Mouse (Mus musculus): ENCODE measurements around the gene Emg1. TPM values are rescaled to one million over a fixed set of nuclear protein-coding genes. Genes with fewer than 3 reads are reported as not detected.

Emg1 gene
- polyA plus RNA-seq, 1 experiment from 2014 or later, result 175 TPM

- no peak for DNase-seq (ENCODE audit: low spot score)
- no peak for ATAC-seq (ENCODE audit: low read depth)
- WGBS, result 78% methylated on average over 6 of the region's 7 CpGs
- no peaks in the 10 kb centered on the region for H3K27me3 ChIP-seq (replicated peaks; ENCODE audit: control insufficient read depth, insufficient read depth, low read length)
- H3K4me1 ChIP-seq (ENCODE audit: control insufficient read depth, insufficient read depth, low read length), result no peaks in the 10 kb centered on the region
- no peak overlapping the region for H3K9ac ChIP-seq (ENCODE audit: low read depth, low read length)
- H3K9me3 ChIP-seq (ENCODE audit: control insufficient read depth, low read length), result no peaks in the 10 kb centered on the region
- peaks cover 92% of the 10 kb centered on the region for H3K36me3 ChIP-seq (ENCODE audit: control insufficient read depth, insufficient read depth, low read length)
- no peak overlapping the region for H3K4me3 ChIP-seq (ENCODE audit: low read depth, low read length)
- H3K27ac ChIP-seq (replicated peaks; ENCODE audit: low read depth, low read length), result no peak overlapping the region
- no peak overlapping the region for H3K4me2 ChIP-seq (ENCODE audit: low read depth, low read length)
Observed at GRCm38 (mm10) chr6:124703789-124704188, 8.2 kb downstream of the Emg1 start.

- WGBS, result 35% methylated on average over 3 of the region's 3 CpGs
- Histone ChIP-seq H3K4me1 (ENCODE audit: control insufficient read depth, insufficient read depth, low read length) (no peaks in the 10 kb centered on the region), H3K4me2 (ENCODE audit: low read depth, low read length) (no peak overlapping the region), H3K27ac (replicated peaks; ENCODE audit: low read depth, low read length) (no peak overlapping the region), H3K27me3 (replicated peaks; ENCODE audit: control insufficient read depth, insufficient read depth, low read length) (no peaks in the 10 kb centered on the region), H3K4me3 (ENCODE audit: low read depth, low read length) (no peak overlapping the region), H3K36me3 (ENCODE audit: control insufficient read depth, insufficient read depth, low read length) (peaks cover 83% of the 10 kb centered on the region), H3K9ac (ENCODE audit: low read depth, low read length) (no peak overlapping the region), H3K9me3 (ENCODE audit: control insufficient read depth, low read length) (no peaks in the 10 kb centered on the region)
- ATAC-seq (ENCODE audit: low read depth) (peak; percentile 76), DNase-seq (ENCODE audit: low spot score) (peak; percentile 75)
Observed at GRCm38 (mm10) chr6:124702784-124703103, 9.2 kb downstream of the Emg1 start.

GRCm38 (mm10) chr6:124702102-124702783, 9.7 kb downstream of the Emg1 start:
- ATAC-seq (ENCODE audit: low read depth) (no peak), DNase-seq (ENCODE audit: low spot score) (no peak)
- WGBS, result 92% methylated on average over 17 of the region's 17 CpGs
- H3K27ac ChIP-seq (replicated peaks; ENCODE audit: low read depth, low read length), result no peak overlapping the region
- no peak overlapping the region for H3K4me2 ChIP-seq (ENCODE audit: low read depth, low read length)
- H3K9ac ChIP-seq (ENCODE audit: low read depth, low read length), result no peak overlapping the region
- peaks cover 78% of the 10 kb centered on the region for H3K36me3 ChIP-seq (ENCODE audit: control insufficient read depth, insufficient read depth, low read length)
- no peaks in the 10 kb centered on the region for H3K9me3 ChIP-seq (ENCODE audit: control insufficient read depth, low read length)
- H3K27me3 ChIP-seq (replicated peaks; ENCODE audit: control insufficient read depth, insufficient read depth, low read length), result no peaks in the 10 kb centered on the region
- H3K4me3 ChIP-seq (ENCODE audit: low read depth, low read length), result no peak overlapping the region
- no peaks in the 10 kb centered on the region for H3K4me1 ChIP-seq (ENCODE audit: control insufficient read depth, insufficient read depth, low read length)

GRCm38 (mm10) chr6:124701338-124701737, 10.6 kb downstream of the Emg1 start:
- no peak for ATAC-seq (ENCODE audit: low read depth)
- no peak overlapping the region for H3K4me2 ChIP-seq (ENCODE audit: low read depth, low read length)
- H3K27ac ChIP-seq (replicated peaks; ENCODE audit: low read depth, low read length), result no peak overlapping the region
- WGBS, result 70% methylated on average over 8 of the region's 8 CpGs
- no peaks in the 10 kb centered on the region for H3K9me3 ChIP-seq (ENCODE audit: control insufficient read depth, low read length)
- no peak overlapping the region for H3K9ac ChIP-seq (ENCODE audit: low read depth, low read length)
- H3K27me3 ChIP-seq (replicated peaks; ENCODE audit: control insufficient read depth, insufficient read depth, low read length), result no peaks in the 10 kb centered on the region
- DNase-seq (ENCODE audit: low spot score), result no peak
- no peaks in the 10 kb centered on the region for H3K4me1 ChIP-seq (ENCODE audit: control insufficient read depth, insufficient read depth, low read length)
- H3K4me3 ChIP-seq (ENCODE audit: low read depth, low read length), result no peak overlapping the region
- peaks cover 74% of the 10 kb centered on the region for H3K36me3 ChIP-seq (ENCODE audit: control insufficient read depth, insufficient read depth, low read length)

GRCm38 (mm10) chr6:124699962-124700610, 11.9 kb downstream of the Emg1 start:
- Histone ChIP-seq H3K27me3 (replicated peaks; ENCODE audit: control insufficient read depth, insufficient read depth, low read length) (no peaks in the 10 kb centered on the region), H3K9me3 (ENCODE audit: control insufficient read depth, low read length) (no peaks in the 10 kb centered on the region), H3K4me2 (ENCODE audit: low read depth, low read length) (no peak overlapping the region), H3K4me3 (ENCODE audit: low read depth, low read length) (no peak overlapping the region), H3K36me3 (ENCODE audit: control insufficient read depth, insufficient read depth, low read length) (peaks cover 64% of the 10 kb centered on the region), H3K9ac (ENCODE audit: low read depth, low read length) (no peak overlapping the region), H3K4me1 (ENCODE audit: control insufficient read depth, insufficient read depth, low read length) (no peaks in the 10 kb centered on the region), H3K27ac (replicated peaks; ENCODE audit: low read depth, low read length) (no peak overlapping the region)
- WGBS, result 71% methylated on average over 11 of the region's 11 CpGs
- DNase-seq (ENCODE audit: low spot score) (peak; percentile 61), ATAC-seq (ENCODE audit: low read depth) (peak; percentile 53)

GRCm38 (mm10) chr6:124699366-124699765, 12.6 kb downstream of the Emg1 start:
- Histone ChIP-seq H3K4me1 (ENCODE audit: control insufficient read depth, insufficient read depth, low read length) (peaks cover 2% of the 10 kb centered on the region; the same call in 1 of the 2 replicates), H3K4me3 (ENCODE audit: low read depth, low read length) (no peak overlapping the region), H3K36me3 (ENCODE audit: control insufficient read depth, insufficient read depth, low read length) (peaks cover 56% of the 10 kb centered on the region), H3K4me2 (ENCODE audit: low read depth, low read length) (no peak overlapping the region), H3K27me3 (replicated peaks; ENCODE audit: control insufficient read depth, insufficient read depth, low read length) (no peaks in the 10 kb centered on the region), H3K9ac (ENCODE audit: low read depth, low read length) (no peak overlapping the region), H3K9me3 (ENCODE audit: control insufficient read depth, low read length) (no peaks in the 10 kb centered on the region), H3K27ac (replicated peaks; ENCODE audit: low read depth, low read length) (no peak overlapping the region)
- no peak for DNase-seq (ENCODE audit: low spot score)
- ATAC-seq (ENCODE audit: low read depth), result no peak
- WGBS, result 68% methylated on average over 4 of the region's 4 CpGs

GRCm38 (mm10) chr6:124698751-124699150, 13.2 kb downstream of the Emg1 start:
- Histone ChIP-seq H3K27me3 (replicated peaks; ENCODE audit: control insufficient read depth, insufficient read depth, low read length) (no peaks in the 10 kb centered on the region), H3K27ac (replicated peaks; ENCODE audit: low read depth, low read length) (no peak overlapping the region), H3K9ac (ENCODE audit: low read depth, low read length) (no peak overlapping the region), H3K36me3 (ENCODE audit: control insufficient read depth, insufficient read depth, low read length) (peaks cover 50% of the 10 kb centered on the region), H3K4me2 (ENCODE audit: low read depth, low read length) (no peak overlapping the region), H3K4me1 (ENCODE audit: control insufficient read depth, insufficient read depth, low read length) (peaks cover 6% of the 10 kb centered on the region; the same call in 1 of the 2 replicates), H3K4me3 (ENCODE audit: low read depth, low read length) (no peak overlapping the region), H3K9me3 (ENCODE audit: control insufficient read depth, low read length) (no peaks in the 10 kb centered on the region)
- 79% methylated on average over 6 of the region's 6 CpGs for WGBS
- ATAC-seq (ENCODE audit: low read depth), result no peak
- DNase-seq (ENCODE audit: low spot score), result no peak

GRCm38 (mm10) chr6:124696441-124697150, 15.4 kb downstream of the Emg1 start:
- Histone ChIP-seq H3K4me1 (ENCODE audit: control insufficient read depth, insufficient read depth, low read length) (peaks cover 6% of the 10 kb centered on the region; the same call in 1 of the 2 replicates), H3K9ac (ENCODE audit: low read depth, low read length) (no peak overlapping the region), H3K4me2 (ENCODE audit: low read depth, low read length) (no peak overlapping the region), H3K9me3 (ENCODE audit: control insufficient read depth, low read length) (no peaks in the 10 kb centered on the region), H3K27ac (replicated peaks; ENCODE audit: low read depth, low read length) (no peak overlapping the region), H3K36me3 (ENCODE audit: control insufficient read depth, insufficient read depth, low read length) (peaks cover 29% of the 10 kb centered on the region; the same call in 1 of the 2 replicates), H3K27me3 (replicated peaks; ENCODE audit: control insufficient read depth, insufficient read depth, low read length) (no peaks in the 10 kb centered on the region), H3K4me3 (ENCODE audit: low read depth, low read length) (no peak overlapping the region)
- ATAC-seq (ENCODE audit: low read depth) (no peak), DNase-seq (ENCODE audit: low spot score) (no peak)
- 88% methylated on average over 7 of the region's 7 CpGs for WGBS

Data from embryonic facial prominence, embryonic 14.5 days (tissue).